Mouse (Mus musculus) forebrain, embryonic 12.5 days (tissue): ENCODE measurements around the gene Praf2. TPM values are rescaled to one million over a fixed set of nuclear protein-coding genes. Genes with fewer than 3 reads are reported as not detected.

ENCODE experiments used
- ATAC-seq: fragments of 200-750 bp; cut with Nextera tagmentation; 2 replicates; pipeline ENCODE4 v1.8.0; 2017; ENCODE audit warnings: moderate TSS enrichment; ENCODE audit not compliant: low FRiP score
- H3K27ac ChIP-seq: fragments of 300-500 bp; sonication (generic); 2 replicates; pipeline ENCODE4 v1.5.1; 2016; ENCODE audit warnings: mild to moderate bottlenecking
- H3K27me3 ChIP-seq: fragments of 300-500 bp; sonication (generic); 2 replicates; pipeline ENCODE4 v1.6.1; 2016; ENCODE audit warnings: mild to moderate bottlenecking
- H3K36me3 ChIP-seq: fragments of 300-500 bp; sonication (generic); replicated peaks from 2 replicates; pipeline ENCODE4 v1.6.1; 2016; ENCODE audit warnings: mild to moderate bottlenecking
- H3K4me1 ChIP-seq: fragments of 300-500 bp; sonication (generic); 2 replicates; pipeline ENCODE4 v1.6.1; 2016
- H3K4me2 ChIP-seq: fragments of 300-500 bp; sonication (generic); 2 replicates; pipeline ENCODE4 v1.6.1; 2016; ENCODE audit warnings: mild to moderate bottlenecking, moderate library complexity
- H3K4me3 ChIP-seq: fragments of 300-500 bp; sonication (generic); replicated peaks from 2 replicates; pipeline ENCODE4 v1.5.1; 2016; ENCODE audit warnings: mild to moderate bottlenecking
- H3K9ac ChIP-seq: fragments of 300-500 bp; sonication (generic); 2 replicates; pipeline ENCODE4 v1.6.1; 2016; ENCODE audit warnings: mild to moderate bottlenecking
- H3K9me3 ChIP-seq: fragments of 300-500 bp; sonication (generic); 2 replicates; pipeline ENCODE4 v1.6.1; 2016
- WGBS: fragments of 180-500 bp; shearing (Covaris S2); methylation state at CpG from one replicate; pipeline ENCODE4 v1.1.7; 2016; 5-methylcytosine and 5-hydroxymethylcytosine counted together
- polyA plus RNA-seq: library from polyadenylated mRNA; unstranded; fragments of >200 nt; fragmentation: Nextera tagmentation; extraction: Ambion mirVana; gene quantifications from 2 replicates; pipeline ENCODE4 v1.2.1, GENCODE M21; 2016

Praf2 gene
- polyA plus RNA-seq, 1 experiment from 2014 or later = 79.5 TPM

DNA sequence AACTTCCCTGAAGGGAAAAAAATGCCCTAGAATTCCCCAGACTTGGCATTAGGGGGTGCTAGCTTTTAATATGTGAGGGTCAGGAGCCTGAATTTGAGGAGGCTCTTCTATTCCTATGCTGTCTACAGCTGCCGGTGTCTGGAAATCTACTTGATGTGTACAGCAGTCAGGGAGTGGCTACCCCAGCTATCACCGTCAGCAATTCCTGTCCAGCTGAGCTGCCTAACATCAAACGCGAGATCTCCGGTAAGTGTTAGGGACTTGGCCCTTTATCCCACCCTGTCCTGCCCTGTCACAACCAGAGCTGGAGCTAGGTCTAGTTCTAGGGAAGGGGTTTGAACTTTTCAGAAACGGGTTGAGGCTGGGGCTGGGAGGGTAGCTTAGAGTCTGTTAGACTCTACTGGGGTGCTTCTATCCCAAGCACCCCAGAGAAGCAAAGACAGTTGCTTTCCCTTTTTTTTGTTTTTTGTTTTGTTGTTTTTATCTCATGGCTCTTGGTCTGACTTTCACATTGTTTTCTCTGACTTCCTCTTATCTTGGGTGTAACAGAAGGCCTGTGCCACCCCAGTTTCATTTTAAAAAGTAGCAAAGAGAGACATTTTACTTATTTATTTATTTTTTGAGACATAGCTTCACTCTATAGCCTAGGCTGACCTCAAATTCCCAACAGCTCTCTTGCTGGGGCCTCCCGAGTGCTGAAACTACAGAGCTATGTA is 41.2 kb downstream of the Praf2 start:
- H3K27ac ChIP-seq = no peak overlapping the region
- no peaks in the 10 kb centered on the region for H3K9me3 ChIP-seq
- H3K36me3 ChIP-seq = peaks cover 25% of the 10 kb centered on the region
- WGBS = 90% methylated on average over 7 of the region's 7 CpGs
- no peak overlapping the region for H3K4me3 ChIP-seq
- H3K4me1 ChIP-seq = peaks cover 14% of the 10 kb centered on the region
- no peak overlapping the region for H3K9ac ChIP-seq
- ATAC-seq = no peak
- no peak overlapping the region for H3K4me2 ChIP-seq
- no peaks in the 10 kb centered on the region for H3K27me3 ChIP-seq

DNA sequence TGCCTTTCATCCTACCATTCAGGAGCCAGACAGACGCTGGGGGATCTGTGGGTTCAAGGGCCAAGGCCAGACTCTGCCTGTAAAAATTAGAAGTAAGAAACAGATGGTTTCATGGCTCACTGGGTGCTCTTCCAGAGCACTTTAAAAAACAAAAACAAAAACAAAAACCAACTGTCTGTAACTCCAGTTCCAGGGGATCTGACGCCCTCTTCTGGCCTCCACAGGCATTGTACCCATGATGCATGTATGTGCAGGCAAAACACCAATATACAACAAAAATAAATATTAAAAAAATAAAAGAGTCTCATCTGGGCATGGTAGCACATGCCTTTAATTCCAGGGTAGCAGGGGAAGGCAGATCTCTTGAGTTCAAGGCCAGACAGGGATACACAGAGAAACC is 44.5 kb downstream of the Praf2 start:
- no peak overlapping the region for H3K4me3 ChIP-seq
- H3K9me3 ChIP-seq = no peaks in the 10 kb centered on the region
- no peak for ATAC-seq
- H3K4me2 ChIP-seq = no peak overlapping the region
- H3K4me1 ChIP-seq = no peaks in the 10 kb centered on the region
- H3K9ac ChIP-seq = no peak overlapping the region
- no peaks in the 10 kb centered on the region for H3K27me3 ChIP-seq
- H3K36me3 ChIP-seq = peaks cover 18% of the 10 kb centered on the region
- H3K27ac ChIP-seq = no peak overlapping the region
- 49% methylated on average over 2 of the region's 2 CpGs for WGBS

DNA sequence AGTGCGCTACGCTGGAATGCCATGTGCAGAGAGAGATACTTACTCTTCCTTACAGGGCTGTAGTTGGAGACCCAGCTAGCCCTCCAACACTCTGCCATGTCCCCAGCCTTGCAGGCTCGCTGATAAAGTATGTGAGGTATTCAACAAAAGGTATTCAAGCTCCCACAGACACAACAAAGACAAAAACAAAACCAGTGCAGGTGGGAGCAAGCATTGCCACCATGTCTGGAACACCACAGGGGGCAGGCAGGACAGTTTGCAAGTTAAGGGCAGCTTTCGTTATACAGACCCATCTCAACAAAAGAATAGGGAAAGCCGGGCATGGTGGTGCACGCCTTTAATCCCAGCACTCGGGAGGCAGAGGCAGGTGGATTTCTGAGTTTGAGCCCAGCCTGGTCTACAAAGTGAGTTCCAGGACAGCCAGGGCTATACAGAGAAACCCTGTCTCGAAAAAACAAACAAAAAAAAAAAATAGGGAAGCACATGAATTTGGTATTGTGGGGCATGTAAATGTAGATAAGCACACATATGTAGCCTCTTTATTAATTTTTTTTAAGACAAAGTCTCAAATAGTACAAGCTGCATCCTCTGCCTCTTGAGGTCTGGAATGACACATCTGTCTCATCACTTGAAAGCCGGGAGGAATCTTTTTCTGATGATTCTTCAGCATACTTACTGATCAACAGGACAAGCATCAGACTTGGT is 47.4 kb downstream of the Praf2 start:
- Histone ChIP-seq H3K27me3 (no peaks in the 10 kb centered on the region), H3K36me3 (peaks cover 3% of the 10 kb centered on the region), H3K4me1 (no peaks in the 10 kb centered on the region), H3K9ac (no peak overlapping the region), H3K27ac (no peak overlapping the region), H3K9me3 (no peaks in the 10 kb centered on the region), H3K4me3 (no peak overlapping the region), H3K4me2 (no peak overlapping the region)
- no peak for ATAC-seq
- WGBS = 72% methylated on average over 9 of the region's 9 CpGs

DNA sequence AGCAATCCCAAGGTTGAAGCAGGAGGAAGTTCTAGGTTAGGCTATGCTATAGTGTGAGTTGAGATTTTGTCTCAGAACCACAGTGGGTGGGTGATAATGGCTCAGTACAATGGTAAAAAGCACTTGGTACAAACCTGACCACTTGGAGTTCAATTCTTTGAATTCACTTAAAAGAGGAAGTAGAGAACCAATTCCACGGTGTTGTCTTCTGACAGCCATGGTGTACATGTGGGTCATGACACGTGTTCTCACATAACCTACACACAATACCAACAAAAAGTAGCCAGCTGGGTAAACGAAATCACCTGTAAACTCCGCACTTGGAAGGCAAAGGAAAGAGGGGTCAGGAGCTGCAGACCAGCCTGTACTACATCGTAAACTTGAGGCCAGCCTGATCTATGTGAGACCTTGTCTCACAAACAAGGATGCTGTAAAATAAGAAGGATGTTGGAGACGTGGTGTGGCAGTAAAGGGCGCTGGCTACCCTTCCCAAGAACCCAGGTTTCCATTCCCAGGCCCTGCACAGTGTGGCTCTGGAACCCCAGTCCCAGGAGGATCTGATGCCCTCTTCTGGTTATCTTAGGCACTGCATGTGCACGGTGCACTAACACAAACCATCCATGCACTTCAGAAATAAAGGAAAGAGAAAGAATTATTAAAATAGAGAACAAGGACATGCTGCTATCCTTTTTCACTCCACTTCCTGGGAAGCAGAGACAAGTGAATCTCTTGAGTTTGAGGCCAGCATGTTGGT is 48.3 kb downstream of the Praf2 start:
- H3K9me3 ChIP-seq = no peaks in the 10 kb centered on the region

DNA sequence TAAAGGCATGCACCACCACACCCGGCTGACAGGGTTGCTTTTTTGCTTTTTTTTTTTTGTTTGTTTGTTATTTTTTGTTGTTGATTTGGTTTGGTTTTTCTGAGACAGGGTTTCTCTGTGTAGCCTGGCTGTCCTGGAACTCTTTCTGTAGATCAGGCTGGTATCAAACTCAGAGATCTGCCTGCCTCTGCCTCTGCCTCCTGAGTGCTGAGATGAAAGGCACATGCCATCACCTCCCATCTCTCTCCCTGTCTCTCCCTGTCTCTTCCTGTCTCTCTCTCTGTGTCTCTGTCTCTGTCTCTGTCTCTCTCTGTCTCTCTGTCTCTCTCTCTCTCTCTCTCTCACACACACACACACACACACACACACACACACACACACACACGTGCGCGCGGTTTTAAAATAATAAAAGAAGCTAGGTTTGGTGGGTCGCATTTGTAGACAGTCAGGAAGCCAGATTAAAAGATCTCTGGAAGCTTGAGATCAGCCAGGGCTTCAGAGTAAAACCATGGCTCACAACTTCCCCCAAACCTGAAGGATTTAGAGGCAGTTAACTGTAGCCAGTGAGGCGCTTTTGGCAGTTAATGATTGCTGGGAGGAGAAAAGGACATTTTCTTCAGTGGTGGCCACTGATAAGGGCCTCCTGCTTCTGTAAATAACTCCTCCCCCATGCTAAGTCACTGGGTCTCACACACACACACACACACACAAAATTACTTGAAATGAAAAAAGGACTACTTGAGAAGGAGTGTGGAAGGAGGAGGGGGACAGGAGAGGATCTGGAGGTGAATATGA is 50.4 kb downstream of the Praf2 start:
- H3K36me3 ChIP-seq = no peaks in the 10 kb centered on the region; the same call in none of the 2 replicates
- H3K4me3 ChIP-seq = no peak overlapping the region
- no peak overlapping the region for H3K4me2 ChIP-seq
- H3K27me3 ChIP-seq = no peaks in the 10 kb centered on the region
- WGBS = 75% methylated on average over 7 of the region's 7 CpGs
- H3K9me3 ChIP-seq = no peaks in the 10 kb centered on the region
- ATAC-seq = no peak
- no peaks in the 10 kb centered on the region for H3K4me1 ChIP-seq
- H3K27ac ChIP-seq = no peak overlapping the region
- no peak overlapping the region for H3K9ac ChIP-seq

More for the DNA sequence above, 48.3 kb downstream of the Praf2 start:
- H3K27ac ChIP-seq = no peak overlapping the region
- ATAC-seq = peak; percentile 64; the same call in 1 of the 2 replicates
- H3K4me3 ChIP-seq = no peak overlapping the region
- H3K9ac ChIP-seq = no peak overlapping the region
- H3K4me1 ChIP-seq = no peaks in the 10 kb centered on the region
- H3K27me3 ChIP-seq = no peaks in the 10 kb centered on the region
- WGBS = 49% methylated on average over 8 of the region's 8 CpGs
- no peaks in the 10 kb centered on the region; the same call in none of the 2 replicates for H3K36me3 ChIP-seq
- no peak overlapping the region for H3K4me2 ChIP-seq

DNA sequence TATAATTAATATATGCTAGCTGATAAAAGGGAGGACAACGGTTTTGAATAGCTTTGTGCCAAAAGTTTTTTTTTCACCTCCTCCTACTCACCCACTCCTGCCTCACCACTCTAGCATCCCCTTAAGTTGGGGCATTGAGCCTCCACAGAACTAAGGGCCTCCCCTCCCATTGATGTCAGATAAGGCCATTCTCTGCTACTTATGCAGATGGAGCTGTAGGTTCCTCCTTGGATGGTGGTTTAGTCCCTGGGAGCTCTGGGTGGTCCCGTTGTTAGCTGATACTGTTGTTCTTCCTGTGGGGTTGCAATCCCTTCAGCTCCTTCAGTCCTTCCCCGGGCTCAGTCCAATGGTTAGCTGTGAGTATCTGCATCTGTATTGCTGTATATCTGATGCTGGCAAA is 51.1 kb downstream of the Praf2 start:
- no peak overlapping the region for H3K4me2 ChIP-seq
- no peak overlapping the region for H3K27ac ChIP-seq
- H3K36me3 ChIP-seq = no peaks in the 10 kb centered on the region; the same call in none of the 2 replicates
- no peaks in the 10 kb centered on the region for H3K9me3 ChIP-seq
- no peak overlapping the region for H3K9ac ChIP-seq
- no peak overlapping the region for H3K4me3 ChIP-seq
- WGBS = 20% methylated on average over 3 of the region's 3 CpGs
- no peaks in the 10 kb centered on the region for H3K27me3 ChIP-seq
- ATAC-seq = no peak
- no peaks in the 10 kb centered on the region for H3K4me1 ChIP-seq

Other genes with a start within 250 kb of the Praf2 start
- gene Foxp3, start 154.8 kb upstream of the Praf2 start, polyA plus RNA-seq = 0.26 TPM in 1 of 2 replicates, not detected in the other
- gene Ppp1r3f, start 154.2 kb upstream of the Praf2 start, polyA plus RNA-seq = 4.1 and 4.4 TPM in 2 replicates
- gene Ccdc22, start 122.9 kb upstream of the Praf2 start, polyA plus RNA-seq = 35.4 and 36.5 TPM in 2 replicates
- gene Cacna1f, start 121.4 kb upstream of the Praf2 start, polyA plus RNA-seq = not detected in 2 replicates
- 42.0 and 44.8 TPM in 2 replicates for gene Syp, start 90.0 kb upstream of the Praf2 start, polyA plus RNA-seq
- 2.0 and 2.6 TPM in 2 replicates for gene Prickle3, start 71.2 kb upstream of the Praf2 start, polyA plus RNA-seq
- gene Plp2, start 57.0 kb upstream of the Praf2 start, polyA plus RNA-seq = 45.5 and 52.0 TPM in 2 replicates
- 0.09 and 0.19 TPM in 2 replicates for gene Magix, start 47.2 kb upstream of the Praf2 start, polyA plus RNA-seq
- gene Gpkow, start 31.3 kb upstream of the Praf2 start, polyA plus RNA-seq = 45.6 and 53.4 TPM in 2 replicates
- 21.1 and 21.2 TPM in 2 replicates for gene Wdr45, start 14.1 kb upstream of the Praf2 start, polyA plus RNA-seq
- gene Gm45208, start 6.2 kb upstream of the Praf2 start, polyA plus RNA-seq = 0.66 TPM in 1 of 2 replicates, not detected in the other
- 29.6 and 31.1 TPM in 2 replicates for gene Ccdc120, start 22.5 kb downstream of the Praf2 start, polyA plus RNA-seq
- 27.9 and 30.3 TPM in 2 replicates for gene Tfe3, start 34.1 kb downstream of the Praf2 start, polyA plus RNA-seq
- 75.7 and 84.4 TPM in 2 replicates for gene Gripap1, start 61.3 kb downstream of the Praf2 start, polyA plus RNA-seq
- gene Kcnd1, start 93.8 kb downstream of the Praf2 start, polyA plus RNA-seq = 0.95 and 1.5 TPM in 2 replicates
- gene Otud5, start 112.9 kb downstream of the Praf2 start, polyA plus RNA-seq = 60.8 and 63.0 TPM in 2 replicates
- 10.4 and 13.2 TPM in 2 replicates for gene Pim2, start 149.8 kb downstream of the Praf2 start, polyA plus RNA-seq
- 30.4 and 31.8 TPM in 2 replicates for gene Slc35a2, start 155.6 kb downstream of the Praf2 start, polyA plus RNA-seq
- gene Pqbp1, start 170.8 kb downstream of the Praf2 start, polyA plus RNA-seq = 169 and 181 TPM in 2 replicates
- 146 and 158 TPM in 2 replicates for gene Timm17b, start 170.9 kb downstream of the Praf2 start, polyA plus RNA-seq
- not detected in 2 replicates for gene Gm10491, start 179.4 kb downstream of the Praf2 start, polyA plus RNA-seq
- not detected in 2 replicates for gene Gm10490, start 181.1 kb downstream of the Praf2 start, polyA plus RNA-seq
- 57.6 and 59.9 TPM in 2 replicates for gene Pcsk1n, start 191.4 kb downstream of the Praf2 start, polyA plus RNA-seq
- not detected in 2 replicates for gene Eras, start 200.2 kb downstream of the Praf2 start, polyA plus RNA-seq
- 81.5 and 85.6 TPM in 2 replicates for gene Hdac6, start 219.4 kb downstream of the Praf2 start, polyA plus RNA-seq
- 0.87 and 0.97 TPM in 2 replicates for gene Gata1, start 249.6 kb downstream of the Praf2 start, polyA plus RNA-seq